Mouse (Mus musculus) kidney, adult 2 months (tissue): ENCODE results near the gene Ssbp3.

ENCODE experiments used
- CTCF ChIP-seq: fragments of 200-500 bp; conservative IDR thresholded peaks from 2 replicates; pipeline ENCODE4 v1.5.1; 2011; ENCODE audit warnings: low read depth, mild to moderate bottlenecking, control low read depth, low read length, moderate library complexity, mixed read lengths; ENCODE audit not compliant: insufficient read depth, insufficient read length
- POLR2A ChIP-seq: fragments of 200-500 bp; IDR thresholded peaks from one replicate; pipeline ENCODE4 v1.6.1; 2011; ENCODE audit warnings: low read depth, low read length, control low read depth

DNA sequence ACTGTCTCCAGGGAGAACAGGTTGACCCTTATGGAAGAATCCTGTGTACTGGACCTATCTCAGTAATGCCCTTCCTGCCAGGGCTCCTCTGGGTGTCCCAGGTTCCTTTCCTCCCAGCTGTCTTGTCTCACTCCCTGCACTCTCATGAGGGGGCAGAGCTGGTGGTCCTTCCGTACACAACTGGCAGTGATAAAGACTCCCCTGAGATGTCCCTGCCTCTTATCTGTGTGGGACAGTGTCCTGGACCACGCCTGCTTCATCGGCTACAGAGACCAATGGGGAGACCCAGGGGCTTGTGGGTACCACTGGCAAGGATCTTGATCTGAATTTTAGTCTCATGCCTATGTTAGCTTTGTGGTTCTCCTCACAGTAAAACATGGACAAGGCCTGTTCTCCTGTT lies 12.4 kb downstream of the Ssbp3 start:
- TF ChIP-seq CTCF, result no peak
- no peak for TF ChIP-seq POLR2A
